Mouse (Mus musculus) liver, embryonic 14.5 days (tissue): ENCODE results near the gene Susd3. TPM values are rescaled to one million over a fixed set of nuclear protein-coding genes. Genes with fewer than 3 reads are reported as not detected.

Experiments used
- ATAC-seq: fragments of 200-750 bp; cut with Nextera tagmentation; 2 replicates; pipeline ENCODE4 v1.8.0; 2017; ENCODE audit warnings: moderate number of reproducible peaks, mild to moderate bottlenecking, moderate library complexity; ENCODE audit not compliant: insufficient read depth
- DNase-seq, 3 experiments: peaks; one replicate each; pipeline ENCODE4 v3.0.0-alpha.2; 2012 to 2013; ENCODE audit warnings: low read depth in 3 of 3, low spot score in 3 of 3
- H3K27ac ChIP-seq: fragments of 300-500 bp; sonication (generic); 2 replicates; pipeline ENCODE4 v1.5.1; 2014; ENCODE audit warnings: moderate library complexity, mild to moderate bottlenecking, control low read depth, inconsistent platforms
- H3K27me3 ChIP-seq: fragments of 300-500 bp; sonication (generic); 2 replicates; pipeline ENCODE4 v1.6.1; 2014; ENCODE audit warnings: mild to moderate bottlenecking, low read length, moderate library complexity; ENCODE audit not compliant: control insufficient read depth, insufficient read depth
- H3K36me3 ChIP-seq: fragments of 300-500 bp; sonication (generic); replicated peaks from 2 replicates; pipeline ENCODE4 v1.6.1; 2014; ENCODE audit warnings: low read depth; ENCODE audit not compliant: control insufficient read depth, insufficient read depth
- H3K4me1 ChIP-seq, 2 experiments: fragments of 200-500 bp in 1 of 2; fragments of 300-500 bp in 1 of 2; sonication (generic) in 1 of 2; replicated peaks; 2 replicates each; pipeline ENCODE4 v1.6.1; 2012 to 2014; ENCODE audit warnings: antibody characterized with exemption in 1 of 2, inconsistent platforms in 1 of 2, low read length in 1 of 2; ENCODE audit not compliant: control insufficient read depth in 2 of 2, insufficient read depth in 2 of 2
- H3K4me2 ChIP-seq: fragments of 300-500 bp; sonication (generic); 2 replicates; pipeline ENCODE4 v1.6.1; 2014; ENCODE audit warnings: low read depth, mild to moderate bottlenecking, control low read depth, moderate library complexity
- H3K4me3 ChIP-seq, 2 experiments: fragments of 200-500 bp in 1 of 2; fragments of 300-500 bp in 1 of 2; sonication (generic) in 1 of 2; 2 replicates each; pipeline ENCODE4 v1.5.1; 2012 to 2014; ENCODE audit warnings: low read depth in 2 of 2, low read length in 2 of 2, mild to moderate bottlenecking in 2 of 2, control low read depth in 1 of 2, inconsistent platforms in 1 of 2, moderate library complexity in 1 of 2; ENCODE audit not compliant: insufficient read depth in 1 of 2
- H3K9ac ChIP-seq: fragments of 300-500 bp; sonication (generic); replicated peaks from 2 replicates; pipeline ENCODE4 v1.6.1; 2014; ENCODE audit warnings: mild to moderate bottlenecking, control low read depth, moderate library complexity
- H3K9me3 ChIP-seq: fragments of 300-500 bp; sonication (generic); 2 replicates; pipeline ENCODE4 v1.6.1; 2016; ENCODE audit warnings: low read length, mixed read lengths; ENCODE audit not compliant: control insufficient read depth
- CTCF ChIP-seq: IDR thresholded peaks from 2 replicates; pipeline ENCODE4 v1.5.1; 2016; ENCODE audit warnings: antibody characterized with exemption, low read depth, control low read depth
- EP300 ChIP-seq: IDR thresholded peaks from 2 replicates; pipeline ENCODE4 v1.6.1; 2016; ENCODE audit warnings: antibody characterized with exemption, low read depth
- WGBS: fragments of 180-500 bp; shearing (Covaris S2); extraction: QIAGEN DNeasy Blood & Tissue Kit; methylation state at CpG from one replicate; pipeline ENCODE4 v1.1.7; 2014; ENCODE audit not compliant: insufficient replicate concordance; 5-methylcytosine and 5-hydroxymethylcytosine counted together
- polyA plus RNA-seq, 2 experiments: library from polyadenylated mRNA; depleted of rRNA in 1 of 2; stranded (reverse) in 1 of 2; unstranded in 1 of 2; fragments of >200 nt; fragmentation: Nextera tagmentation in 1 of 2; extraction: Ambion mirVana in 1 of 2; gene quantifications; 2 replicates each; pipeline versions ENCODE4 v1.2.1 to v1.2.3; 2012 to 2014

The Susd3 gene
- polyA plus RNA-seq, 2 experiments = 1.1 to 1.2 TPM

GRCm38 (mm10) chr13:49287224-49287623 lies 38.7 kb upstream of the Susd3 start:
- ATAC-seq = no peak
- WGBS = 71% methylated on average over 6 of the region's 6 CpGs
- no peak overlapping the region for H3K27ac ChIP-seq

GRCm38 (mm10) chr13:49286750-49287149 lies 38.2 kb upstream of the Susd3 start:
- Histone ChIP-seq H3K9me3 (no peaks in the 10 kb centered on the region), H3K4me1 (no peaks in the 10 kb centered on the region), H3K4me3 (no peak overlapping the region), H3K27me3 (no peaks in the 10 kb centered on the region), H3K4me2 (no peak overlapping the region), H3K9ac (no peak overlapping the region), H3K36me3 (no peaks in the 10 kb centered on the region), H3K27ac (no peak overlapping the region)
- ATAC-seq (no peak), DNase-seq (no peak)
- TF ChIP-seq CTCF (no peak), EP300 (no peak)
- WGBS = 63% methylated on average over 3 of the region's 3 CpGs

More at GRCm38 (mm10) chr13:49287224-49287623, 38.7 kb upstream of the Susd3 start:
- H3K4me3 ChIP-seq = no peak overlapping the region
- no peak overlapping the region for H3K9ac ChIP-seq
- H3K36me3 ChIP-seq = no peaks in the 10 kb centered on the region
- no peak overlapping the region for H3K4me2 ChIP-seq
- TF ChIP-seq EP300 = no peak
- no peak for TF ChIP-seq CTCF
- no peaks in the 10 kb centered on the region for H3K4me1 ChIP-seq
- no peaks in the 10 kb centered on the region for H3K27me3 ChIP-seq
- H3K9me3 ChIP-seq = no peaks in the 10 kb centered on the region
- DNase-seq = no peak

GRCm38 (mm10) chr13:49283686-49284085 lies 35.2 kb upstream of the Susd3 start:
- WGBS = 46% methylated on average over 9 of the region's 9 CpGs
- TF ChIP-seq EP300 (no peak), CTCF (no peak)
- no peaks in the 10 kb centered on the region for H3K4me1 ChIP-seq
- no peak overlapping the region for H3K27ac ChIP-seq
- no peak overlapping the region for H3K9ac ChIP-seq
- H3K27me3 ChIP-seq = no peaks in the 10 kb centered on the region
- H3K4me3 ChIP-seq = no peak overlapping the region
- DNase-seq = no peak
- ATAC-seq = no peak
- H3K4me2 ChIP-seq = no peak overlapping the region
- no peaks in the 10 kb centered on the region for H3K9me3 ChIP-seq
- H3K36me3 ChIP-seq = no peaks in the 10 kb centered on the region

GRCm38 (mm10) chr13:49282168-49282567 lies 33.7 kb upstream of the Susd3 start:
- TF ChIP-seq EP300 (no peak), CTCF (no peak)
- no peaks in the 10 kb centered on the region for H3K9me3 ChIP-seq
- no peaks in the 10 kb centered on the region for H3K4me1 ChIP-seq
- H3K4me3 ChIP-seq = no peak overlapping the region
- no peak for ATAC-seq
- H3K36me3 ChIP-seq = no peaks in the 10 kb centered on the region
- no peak for DNase-seq
- WGBS = 35% methylated on average over 2 of the region's 2 CpGs
- no peak overlapping the region for H3K4me2 ChIP-seq
- H3K27ac ChIP-seq = no peak overlapping the region
- H3K9ac ChIP-seq = no peak overlapping the region
- no peaks in the 10 kb centered on the region for H3K27me3 ChIP-seq

GRCm38 (mm10) chr13:49271831-49272765 lies 23.6 kb upstream of the Susd3 start:
- no peaks in the 10 kb centered on the region for H3K9me3 ChIP-seq
- peak in 1 of 3 experiments; percentile 30 for DNase-seq
- no peak overlapping the region for H3K27ac ChIP-seq
- no peaks in the 10 kb centered on the region for H3K27me3 ChIP-seq
- H3K4me2 ChIP-seq = no peak overlapping the region
- no peaks in the 10 kb centered on the region for H3K36me3 ChIP-seq
- TF ChIP-seq EP300 = no peak
- peak; percentile 44; the same call in 1 of the 2 replicates for TF ChIP-seq CTCF
- H3K4me1 ChIP-seq = peaks cover 0 to 5% of the 10 kb centered on the region in 2 experiments; a peak in 2 of 4 replicates
- H3K4me3 ChIP-seq = no peak overlapping the region
- 23% methylated on average over 5 of the region's 5 CpGs for WGBS
- no peak; the same call in 1 of the 2 replicates for ATAC-seq
- H3K9ac ChIP-seq = no peak overlapping the region
